Mouse (Mus musculus) spleen, adult 18-20 months (tissue): ENCODE measurements at regions not wholly inside any gene's neighbourhood (a gene's known extent, or its start where the extent isn't known, plus 50 kb on each side); places are given as distances from the start of the nearest gene placed in this dataset.

Experiments
- DNase-seq, 2 experiments: peaks; one replicate each; pipeline ENCODE4 v3.0.0; 2022; ENCODE audit warnings: mixed read lengths in 2 of 2

- DNase-seq: no peak
Measured at GRCm38 (mm10) chr14:15273107-15273506, 165.7 kb downstream of the Lrrc3b start.

GRCm38 (mm10) chr14:15272364-15272763 lies 166.4 kb downstream of the Lrrc3b start:
- no peak for DNase-seq

GRCm38 (mm10) chr14:15266287-15266686 lies 172.5 kb downstream of the Lrrc3b start:
- peak in 1 of 2 experiments; percentile 25 for DNase-seq

- no peak for DNase-seq
Measured at GRCm38 (mm10) chr14:15262996-15263395, 175.8 kb downstream of the Lrrc3b start.

- DNase-seq: no peak
Measured at GRCm38 (mm10) chr14:15255729-15256128, 183.1 kb downstream of the Lrrc3b start.

- no peak for DNase-seq
Measured at GRCm38 (mm10) chr14:15205626-15206025, 233.2 kb downstream of the Lrrc3b start.

- DNase-seq: no peak
Measured at GRCm38 (mm10) chr14:15204284-15204683, 234.5 kb downstream of the Lrrc3b start.
